Mouse (Mus musculus) liver, postnatal 0 days (tissue): ENCODE data around the gene Agtpbp1. TPM values are rescaled to one million over a fixed set of nuclear protein-coding genes. Genes with fewer than 3 reads are reported as not detected.

Experiments used
- ATAC-seq: fragments of 200-750 bp; cut with Nextera tagmentation; 2 replicates; pipeline ENCODE4 v1.8.0; 2017; ENCODE audit warnings: mild to moderate bottlenecking, moderate library complexity
- DNase-seq: peaks from one replicate; pipeline ENCODE4 v3.0.0-alpha.2; 2016
- H3K27ac ChIP-seq: fragments of 300-500 bp; sonication (generic); 2 replicates; pipeline ENCODE4 v1.5.1; 2014; ENCODE audit warnings: antibody characterized with exemption, moderate library complexity, mild to moderate bottlenecking, low read depth
- H3K27me3 ChIP-seq: fragments of 300-500 bp; sonication (generic); 2 replicates; pipeline ENCODE4 v1.6.1; 2014; ENCODE audit warnings: low read length, control low read depth, mixed read lengths; ENCODE audit not compliant: insufficient read depth
- H3K36me3 ChIP-seq: fragments of 300-500 bp; sonication (generic); replicated peaks from 2 replicates; pipeline ENCODE4 v1.6.1; 2014; ENCODE audit warnings: mild to moderate bottlenecking, control low read depth, low read length, moderate library complexity, mixed read lengths; ENCODE audit not compliant: insufficient read depth
- H3K4me1 ChIP-seq: fragments of 300-500 bp; sonication (generic); 2 replicates; pipeline ENCODE4 v1.6.1; 2014; ENCODE audit warnings: antibody characterized with exemption, mild to moderate bottlenecking, control low read depth; ENCODE audit not compliant: insufficient read depth
- H3K4me2 ChIP-seq: fragments of 300-500 bp; sonication (generic); 2 replicates; pipeline ENCODE4 v1.6.1; 2014; ENCODE audit warnings: low read depth, mild to moderate bottlenecking, low read length, moderate library complexity, mixed read lengths
- H3K4me3 ChIP-seq: fragments of 300-500 bp; sonication (generic); 2 replicates; pipeline ENCODE4 v1.5.1; 2014; ENCODE audit warnings: low read depth, low read length
- H3K9ac ChIP-seq: fragments of 300-500 bp; sonication (generic); replicated peaks from 2 replicates; pipeline ENCODE4 v1.6.1; 2014; ENCODE audit warnings: mild to moderate bottlenecking, moderate library complexity
- H3K9me3 ChIP-seq: fragments of 300-500 bp; sonication (generic); 2 replicates; pipeline ENCODE4 v1.6.1; 2016; ENCODE audit warnings: mild to moderate bottlenecking, control low read depth, low read length, mixed read lengths
- CTCF ChIP-seq: sonication (generic); IDR thresholded peaks from 2 replicates; pipeline ENCODE4 v1.5.1; 2016; ENCODE audit warnings: antibody characterized with exemption, low read depth
- EP300 ChIP-seq: IDR thresholded peaks from 2 replicates; pipeline ENCODE4 v1.6.1; 2016; ENCODE audit warnings: antibody characterized with exemption, low read depth, mild to moderate bottlenecking
- WGBS: fragments of 180-500 bp; shearing (Covaris S2); extraction: QIAGEN DNeasy Blood & Tissue Kit; methylation state at CpG from one replicate; pipeline ENCODE4 v1.1.7; 2014; ENCODE audit not compliant: insufficient replicate concordance; 5-methylcytosine and 5-hydroxymethylcytosine counted together
- polyA plus RNA-seq: library from polyadenylated mRNA; unstranded; fragments of >200 nt; fragmentation: Nextera tagmentation; extraction: Ambion mirVana; gene quantifications from 2 replicates; pipeline ENCODE4 v1.2.1, GENCODE M21; 2015

Agtpbp1 gene
- polyA plus RNA-seq, 1 experiment from 2014 or later = 6.4 TPM

DNA sequence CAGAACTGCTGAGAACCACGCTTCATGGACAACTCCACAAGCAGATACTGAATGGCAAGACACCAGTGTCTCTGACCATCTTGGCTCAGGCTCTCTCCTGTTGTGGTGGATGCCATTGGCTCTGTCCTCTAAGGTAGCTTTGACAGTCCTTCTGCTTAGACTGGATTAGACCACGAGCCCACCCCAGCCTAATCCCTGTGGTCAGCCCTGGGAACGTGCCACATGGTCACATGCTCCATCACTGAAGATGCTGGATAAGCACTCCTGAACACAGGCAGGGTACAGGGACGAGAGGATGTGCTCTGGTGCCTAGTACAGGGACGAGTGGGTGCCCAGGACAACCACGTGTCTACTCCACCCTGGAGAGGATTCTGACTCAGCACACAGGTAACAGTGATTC, 140.7 kb downstream of the Agtpbp1 start:
- no peaks in the 10 kb centered on the region for H3K27me3 ChIP-seq
- no peaks in the 10 kb centered on the region for H3K9me3 ChIP-seq
- TF ChIP-seq EP300 = no peak
- no peak for TF ChIP-seq CTCF
- no peaks in the 10 kb centered on the region for H3K4me1 ChIP-seq
- H3K4me2 ChIP-seq = no peak overlapping the region
- ATAC-seq = no peak
- DNase-seq = no peak
- H3K9ac ChIP-seq = no peak overlapping the region
- H3K4me3 ChIP-seq = no peak overlapping the region
- H3K36me3 ChIP-seq = peaks cover 6% of the 10 kb centered on the region; the same call in 1 of the 2 replicates
- no peak overlapping the region for H3K27ac ChIP-seq
- WGBS = 72% methylated on average over 6 of the region's 6 CpGs

DNA sequence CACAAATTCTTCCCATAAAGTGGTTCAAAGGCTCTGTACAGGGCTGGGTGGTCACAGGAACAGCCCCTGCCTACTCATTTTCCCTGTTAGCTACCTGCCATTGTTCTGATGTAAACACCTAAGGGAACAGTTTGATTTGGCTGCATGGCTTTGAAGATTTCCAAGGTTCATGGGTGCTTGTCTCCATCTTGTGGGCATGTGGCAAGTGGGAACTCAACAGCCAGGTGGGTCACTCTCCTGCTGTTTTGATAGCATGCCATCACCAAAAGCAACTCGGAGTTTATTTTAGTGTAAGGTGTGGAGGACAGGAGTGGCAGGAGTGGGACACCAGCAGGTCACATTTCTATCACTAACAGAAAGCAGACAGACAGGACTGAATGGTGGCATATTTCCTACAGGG, 145.3 kb downstream of the Agtpbp1 start:
- Histone ChIP-seq H3K4me1 (no peaks in the 10 kb centered on the region), H3K27me3 (no peaks in the 10 kb centered on the region), H3K27ac (no peak overlapping the region), H3K9ac (no peak overlapping the region), H3K4me2 (no peak overlapping the region), H3K4me3 (no peak overlapping the region), H3K36me3 (no peaks in the 10 kb centered on the region), H3K9me3 (no peaks in the 10 kb centered on the region)
- ATAC-seq (no peak), DNase-seq (no peak)
- TF ChIP-seq EP300 (no peak), CTCF (0 out of 2 replicates have a peak, but pooled peaks have one; percentile 3)
- 73% methylated on average over 1 of the region's 1 CpGs for WGBS

DNA sequence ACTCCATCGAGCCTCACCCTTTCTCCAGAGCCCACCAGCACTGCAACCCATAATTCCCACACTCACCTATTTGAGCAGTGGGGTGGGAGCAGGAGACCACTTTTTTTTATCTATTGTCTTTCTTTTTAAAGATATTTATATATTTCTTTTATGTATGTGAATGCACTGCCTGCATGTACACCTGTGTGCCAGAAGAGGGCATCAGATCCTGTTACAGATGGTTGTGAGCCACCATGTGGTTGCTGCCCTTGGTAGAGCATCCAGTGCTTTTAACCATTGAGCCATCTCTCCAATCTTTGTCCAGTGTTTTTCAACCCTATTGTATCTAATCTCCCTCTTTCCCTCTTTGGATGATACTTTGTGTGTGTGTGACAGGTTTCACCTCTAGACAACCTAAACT, 150.5 kb downstream of the Agtpbp1 start:
- H3K9me3 ChIP-seq = no peaks in the 10 kb centered on the region
- H3K4me1 ChIP-seq = no peaks in the 10 kb centered on the region
- no peak overlapping the region for H3K4me3 ChIP-seq
- H3K4me2 ChIP-seq = no peak overlapping the region
- H3K27ac ChIP-seq = no peak overlapping the region
- H3K9ac ChIP-seq = no peak overlapping the region
- 89% methylated on average over 1 of the region's 1 CpGs for WGBS
- TF ChIP-seq CTCF (peak; percentile 57), EP300 (no peak)
- DNase-seq (no peak), ATAC-seq (no peak)
- H3K27me3 ChIP-seq = no peaks in the 10 kb centered on the region
- no peaks in the 10 kb centered on the region for H3K36me3 ChIP-seq

DNA sequence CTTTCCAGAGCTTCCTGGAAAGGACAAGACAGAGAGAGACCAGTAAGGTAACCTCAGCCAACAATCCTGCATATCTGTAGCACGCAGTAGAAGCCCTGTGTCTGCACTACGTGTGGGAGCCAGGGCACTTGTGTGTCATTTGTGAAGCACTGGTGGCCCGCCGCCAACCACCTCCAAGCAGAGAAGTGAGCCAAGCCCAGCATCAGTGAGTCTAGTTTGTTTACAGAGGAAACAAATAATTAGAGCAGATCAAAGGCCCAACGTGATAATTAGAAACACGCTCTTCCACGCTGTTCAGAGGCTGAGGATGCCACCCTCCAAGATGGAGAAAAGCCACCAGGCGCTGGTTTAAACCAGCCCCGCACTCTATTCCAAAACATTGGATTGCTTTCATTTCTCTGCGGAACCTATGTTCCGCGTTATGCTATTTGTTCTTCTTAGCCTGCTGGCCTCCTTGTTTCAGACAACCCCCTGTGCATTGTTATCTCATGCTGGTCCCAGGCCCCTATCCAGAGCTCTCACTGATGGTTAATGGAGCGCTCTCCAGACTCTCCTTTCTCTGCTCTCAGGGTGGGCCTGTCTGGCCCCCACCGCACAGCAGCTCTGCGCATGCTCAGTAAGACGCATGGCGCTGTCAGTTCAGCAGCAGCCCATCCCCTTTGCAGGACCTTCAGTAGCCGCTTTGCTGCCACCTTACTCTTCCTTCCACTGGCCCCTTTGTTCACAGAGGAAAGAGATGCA, 153.7 kb downstream of the Agtpbp1 start:
- ATAC-seq (no peak), DNase-seq (no peak)
- Histone ChIP-seq H3K36me3 (no peaks in the 10 kb centered on the region), H3K4me2 (no peak overlapping the region), H3K9ac (no peak overlapping the region), H3K9me3 (no peaks in the 10 kb centered on the region), H3K27ac (no peak overlapping the region), H3K4me1 (no peaks in the 10 kb centered on the region), H3K4me3 (no peak overlapping the region), H3K27me3 (no peaks in the 10 kb centered on the region)
- TF ChIP-seq CTCF = no peak
- TF ChIP-seq EP300 = no peak
- WGBS = 65% methylated on average over 18 of the region's 18 CpGs

DNA sequence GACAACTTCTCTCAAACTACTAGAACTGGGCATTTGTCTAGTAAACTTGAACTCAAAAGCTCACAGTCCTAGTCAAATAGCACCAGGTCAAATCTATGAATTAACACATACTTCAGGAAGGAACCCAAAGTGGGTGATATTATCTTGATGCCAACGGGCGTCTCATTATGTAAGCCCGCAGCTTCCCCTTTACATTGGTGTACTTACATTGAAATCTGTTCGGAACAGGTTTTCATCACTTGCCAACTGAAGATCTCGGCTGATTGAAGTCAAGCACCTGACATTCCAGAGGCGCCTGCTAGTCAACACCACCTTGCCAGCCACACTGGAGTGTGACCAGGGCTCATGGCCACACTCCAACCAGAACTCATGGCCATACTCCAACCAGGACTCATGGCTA, 155.7 kb downstream of the Agtpbp1 start:
- Histone ChIP-seq H3K9ac (no peak overlapping the region), H3K4me1 (no peaks in the 10 kb centered on the region), H3K27me3 (no peaks in the 10 kb centered on the region), H3K36me3 (no peaks in the 10 kb centered on the region), H3K27ac (no peak overlapping the region), H3K4me3 (no peak overlapping the region), H3K4me2 (no peak overlapping the region), H3K9me3 (no peaks in the 10 kb centered on the region)
- DNase-seq (no peak), ATAC-seq (no peak)
- WGBS = 69% methylated on average over 6 of the region's 6 CpGs
- TF ChIP-seq EP300 (no peak), CTCF (no peak)

DNA sequence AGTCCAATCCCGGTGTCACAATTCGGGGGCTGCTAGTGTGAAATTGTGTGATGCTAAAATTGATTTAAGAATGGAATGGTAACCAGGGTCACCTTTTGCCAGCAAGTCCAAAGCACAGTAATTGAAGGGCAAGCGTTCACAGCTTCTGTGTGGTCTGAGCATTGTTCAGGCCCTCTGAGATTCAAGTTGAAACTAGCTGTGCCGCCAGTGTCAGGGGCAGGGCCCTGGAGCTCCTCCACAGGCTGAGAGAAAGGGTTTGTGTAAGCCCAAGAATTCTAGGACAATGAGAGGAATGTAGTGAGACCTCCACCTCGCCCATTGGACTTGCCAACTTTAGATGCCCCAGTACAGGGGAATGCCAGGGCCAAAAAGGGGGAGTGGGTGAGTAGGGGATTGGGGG, 161.2 kb downstream of the Agtpbp1 start:
- 81% methylated on average over 5 of the region's 5 CpGs for WGBS
- no peak overlapping the region for H3K4me3 ChIP-seq
- H3K9ac ChIP-seq = no peak overlapping the region
- no peak overlapping the region for H3K4me2 ChIP-seq
- TF ChIP-seq CTCF = no peak
- TF ChIP-seq EP300 = no peak
- ATAC-seq (no peak), DNase-seq (no peak)
- H3K27ac ChIP-seq = no peak overlapping the region
- H3K27me3 ChIP-seq = no peaks in the 10 kb centered on the region
- no peaks in the 10 kb centered on the region for H3K36me3 ChIP-seq
- no peaks in the 10 kb centered on the region for H3K4me1 ChIP-seq
- no peaks in the 10 kb centered on the region for H3K9me3 ChIP-seq
